Mouse (Mus musculus): ENCODE data around the gene Prpf38a.

GRCm38 (mm10) chr4:108618586-108618985, 39.5 kb upstream of the Prpf38a start:
- TF ChIP-seq CTCF (IDR thresholded peaks at IDR 0.05) (no peak), EP300 (IDR thresholded peaks at IDR 0.05) (no peak)

Measured in lung, postnatal 0 days (tissue).